Mouse (Mus musculus): ENCODE data around the gene Clec4a4. TPM values are rescaled to one million over a fixed set of nuclear protein-coding genes. Genes with fewer than 3 reads are reported as not detected.
"Not testable (repeated sequence)": the region's sequence is repeated elsewhere in the genome, so short reads cannot be mapped to it uniquely, and the experiment has no call there.

The Clec4a4 gene
- total RNA-seq (2022) = not detected

- DNase-seq (ENCODE audit: low spot score in 2 of 2) = no peak
Measured at GRCm38 (mm10) chr6:122989876-122990437, at the start of gene Clec4a4. Gene Clec4a4 (plus strand): TSS chr6:122990367.

GRCm38 (mm10) chr6:122946760-122947159 lies 43.4 kb upstream of the Clec4a4 start:
- no peak for DNase-seq (ENCODE audit: low spot score in 2 of 2)

- no peak for DNase-seq (ENCODE audit: low spot score in 2 of 2)
Measured at GRCm38 (mm10) chr6:122952401-122952800, 37.8 kb upstream of the Clec4a4 start, which contains the start of gene Clec4a3. Gene Clec4a3 (plus strand): TSS chr6:122952515.

GRCm38 (mm10) chr6:122964562-122964961 lies 25.6 kb upstream of the Clec4a4 start:
- no peak for DNase-seq (ENCODE audit: low spot score in 2 of 2)

GRCm38 (mm10) chr6:122969048-122969447 lies 21.1 kb upstream of the Clec4a4 start:
- no peak for DNase-seq (ENCODE audit: low spot score in 2 of 2)

- DNase-seq (ENCODE audit: low spot score in 2 of 2) = not testable (repeated sequence)
Measured at GRCm38 (mm10) chr6:123004696-123005095, 14.5 kb downstream of the Clec4a4 start.

- no peak for DNase-seq (ENCODE audit: low spot score in 2 of 2)
Measured at GRCm38 (mm10) chr6:123005591-123005990, 15.4 kb downstream of the Clec4a4 start.

GRCm38 (mm10) chr6:123049742-123050372 lies 59.7 kb downstream of the Clec4a4 start, which contains the start of gene Clec4b1:
Gene Clec4b1 (plus strand): TSS chr6:123049962.
- DNase-seq (ENCODE audit: low spot score in 2 of 2) = no peak

Other genes starting within 250 kb of the Clec4a4 start
- gene Slc2a3, start 188.7 kb upstream of the Clec4a4 start, total RNA-seq (2022) = 100 to 1,000 TPM in 3 of 4 experiments, 10 to 100 TPM in 1; 95.5 to 112 (median 107) TPM
- gene Foxj2, start 170.5 kb upstream of the Clec4a4 start, total RNA-seq (2022) = 10 to 100 TPM; 27.5 to 28.4 (median 28.0) TPM
- gene C3ar1, start 134.2 kb upstream of the Clec4a4 start, total RNA-seq (2022) = 1 to 10 TPM in 3 of 4 experiments, under 1 TPM in 1; 0.78 to 6.1 (median 2.8) TPM
- 100 to 1,000 TPM; 179 to 215 (median 196) TPM for gene Necap1, start 115.9 kb upstream of the Clec4a4 start, total RNA-seq (2022)
- under 1 TPM; 0.23 to 0.71 (median 0.27) TPM for gene Clec4a1, start 68.5 kb upstream of the Clec4a4 start, total RNA-seq (2022)
- gene Clec4a3, start 37.9 kb upstream of the Clec4a4 start, total RNA-seq (2022) = 1 to 10 TPM; 1.1 to 2.9 (median 1.5) TPM
- gene Clec4b1, start 59.6 kb downstream of the Clec4a4 start, total RNA-seq (2022) = not detected
- gene Clec4a2, start 116.1 kb downstream of the Clec4a4 start, total RNA-seq (2022) = 1 to 10 TPM; 1.0 to 2.5 (median 2.0) TPM
- gene Clec4b2, start 182.5 kb downstream of the Clec4a4 start, total RNA-seq (2022) = not detected
- not detected for gene Clec4n, start 239.5 kb downstream of the Clec4a4 start, total RNA-seq (2022)